Mouse (Mus musculus): Measurements from ENCODE around the gene Pabpn1.

DNA sequence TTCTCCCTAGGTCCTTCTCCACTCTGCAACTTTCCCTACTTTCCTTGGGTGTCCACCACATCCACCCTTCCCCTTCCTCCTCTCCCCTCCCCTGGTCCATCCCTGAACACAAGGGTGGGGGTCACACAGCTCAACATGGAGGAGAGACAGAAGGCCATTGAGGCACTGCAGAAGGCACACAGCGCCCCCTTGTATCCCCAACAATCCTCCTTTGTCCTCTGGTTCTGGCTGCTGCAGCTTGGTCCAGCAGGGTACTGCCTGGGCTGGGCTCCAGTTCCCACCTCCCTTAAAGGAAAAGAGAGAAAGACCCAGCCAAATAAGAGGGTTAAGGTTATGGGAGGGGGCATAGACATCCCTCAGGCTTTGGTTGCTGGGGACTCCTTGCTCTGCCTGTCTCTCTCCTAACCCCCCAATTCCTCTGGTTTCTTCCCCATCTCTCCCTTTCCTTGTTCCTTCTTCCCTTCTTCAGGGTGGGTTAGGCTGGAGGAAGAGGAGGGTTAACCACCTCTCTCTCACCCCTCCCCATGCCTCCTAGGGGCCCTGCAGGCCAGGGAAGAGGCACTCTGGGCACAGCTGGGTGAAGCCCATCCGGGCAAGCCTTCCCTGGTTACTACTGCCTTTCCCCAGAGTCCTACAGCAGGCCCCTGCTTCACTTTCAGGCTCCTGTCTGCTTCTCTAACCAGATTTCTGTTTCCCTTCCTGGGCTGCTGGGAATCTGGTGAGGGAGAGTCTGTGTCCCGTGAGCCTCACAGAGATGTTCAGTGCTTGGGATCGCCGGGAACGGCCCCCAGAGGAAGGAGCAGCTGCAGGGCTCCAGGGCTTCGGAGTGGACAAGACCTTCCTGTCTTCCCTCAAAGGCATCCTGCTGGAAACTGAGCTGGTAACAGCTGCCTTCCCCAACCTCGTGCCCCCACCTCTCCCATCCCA, 43.9 kb downstream of the Pabpn1 start, which contains the start of gene Cmtm5:
- TF ChIP-seq CTCF (conservative IDR thresholded peaks at IDR 0.05; ENCODE audit: low read length) (no peak), NANOG (IDR thresholded peaks at IDR 0.05; ENCODE audit: borderline replicate concordance, low read length) (no peak)
